Mouse (Mus musculus): Measurements from ENCODE around the gene Nbas. TPM values are rescaled to one million over a fixed set of nuclear protein-coding genes. Genes with fewer than 3 reads are reported as not detected.

Nbas gene
- polyA plus RNA-seq, 1 experiment from 2014 or later, result 18.2 TPM

- WGBS, result 91% methylated on average over 2 of the region's 2 CpGs
- no peak for ATAC-seq (ENCODE audit: low FRiP score, low read depth)
- no peak overlapping the region for H3K27ac ChIP-seq
- H3K4me1 ChIP-seq, result no peaks in the 10 kb centered on the region
- no peak overlapping the region for H3K9ac ChIP-seq
- H3K4me3 ChIP-seq, result no peak overlapping the region
- H3K4me2 ChIP-seq (replicated peaks), result no peak overlapping the region
- peaks cover 19% of the 10 kb centered on the region; the same call in 1 of the 2 replicates for H3K36me3 ChIP-seq
- no peaks in the 10 kb centered on the region for H3K27me3 ChIP-seq (replicated peaks)
- no peaks in the 10 kb centered on the region for H3K9me3 ChIP-seq
Measured at GRCm38 (mm10) chr12:13418651-13419050, 149.7 kb downstream of the Nbas start.

- Histone ChIP-seq H3K27me3 (replicated peaks) (no peaks in the 10 kb centered on the region), H3K4me3 (no peak overlapping the region), H3K27ac (no peak overlapping the region), H3K4me1 (no peaks in the 10 kb centered on the region), H3K4me2 (replicated peaks) (no peak overlapping the region), H3K36me3 (peaks cover 14% of the 10 kb centered on the region), H3K9me3 (no peaks in the 10 kb centered on the region), H3K9ac (no peak overlapping the region)
- 91% methylated on average over 1 of the region's 1 CpGs for WGBS
- no peak for ATAC-seq (ENCODE audit: low FRiP score, low read depth)
Measured at GRCm38 (mm10) chr12:13430219-13430618, 161.3 kb downstream of the Nbas start.

GRCm38 (mm10) chr12:13444653-13445431, 175.9 kb downstream of the Nbas start:
- H3K27me3 ChIP-seq (replicated peaks), result no peaks in the 10 kb centered on the region
- no peak overlapping the region for H3K4me3 ChIP-seq
- no peak overlapping the region for H3K4me2 ChIP-seq (replicated peaks)
- no peaks in the 10 kb centered on the region for H3K36me3 ChIP-seq
- H3K9ac ChIP-seq, result no peak overlapping the region
- 76% methylated on average over 4 of the region's 4 CpGs for WGBS
- ATAC-seq (ENCODE audit: low FRiP score, low read depth), result no peak
- no peak overlapping the region for H3K27ac ChIP-seq
- H3K9me3 ChIP-seq, result no peaks in the 10 kb centered on the region
- no peaks in the 10 kb centered on the region for H3K4me1 ChIP-seq

- Histone ChIP-seq H3K36me3 (no peaks in the 10 kb centered on the region), H3K27ac (no peak overlapping the region), H3K4me1 (no peaks in the 10 kb centered on the region), H3K9ac (no peak overlapping the region), H3K27me3 (replicated peaks) (no peaks in the 10 kb centered on the region), H3K9me3 (no peaks in the 10 kb centered on the region), H3K4me3 (no peak overlapping the region), H3K4me2 (replicated peaks) (no peak overlapping the region)
- no peak for ATAC-seq (ENCODE audit: low FRiP score, low read depth)
- 99% methylated on average over 2 of the region's 2 CpGs for WGBS
Measured at GRCm38 (mm10) chr12:13445486-13446065, 176.6 kb downstream of the Nbas start.

- Histone ChIP-seq H3K9ac (no peak overlapping the region), H3K4me2 (replicated peaks) (no peak overlapping the region), H3K27ac (no peak overlapping the region), H3K4me1 (no peaks in the 10 kb centered on the region), H3K9me3 (no peaks in the 10 kb centered on the region), H3K36me3 (no peaks in the 10 kb centered on the region), H3K27me3 (replicated peaks) (no peaks in the 10 kb centered on the region), H3K4me3 (no peak overlapping the region)
- 74% methylated on average over 2 of the region's 2 CpGs for WGBS
- ATAC-seq (ENCODE audit: low FRiP score, low read depth), result no peak
Measured at GRCm38 (mm10) chr12:13448916-13449315, 180.0 kb downstream of the Nbas start.

GRCm38 (mm10) chr12:13452050-13452449, 183.1 kb downstream of the Nbas start:
- no peaks in the 10 kb centered on the region for H3K27me3 ChIP-seq (replicated peaks)
- H3K9ac ChIP-seq, result no peak overlapping the region
- no peak for ATAC-seq (ENCODE audit: low FRiP score, low read depth)
- 87% methylated on average over 2 of the region's 2 CpGs for WGBS
- H3K9me3 ChIP-seq, result no peaks in the 10 kb centered on the region
- H3K27ac ChIP-seq, result no peak overlapping the region
- H3K4me3 ChIP-seq, result no peak overlapping the region
- H3K4me1 ChIP-seq, result no peaks in the 10 kb centered on the region
- H3K4me2 ChIP-seq (replicated peaks), result no peak overlapping the region
- H3K36me3 ChIP-seq, result no peaks in the 10 kb centered on the region; the same call in 1 of the 2 replicates

- no peak overlapping the region for H3K4me2 ChIP-seq (replicated peaks)
- H3K9me3 ChIP-seq, result no peaks in the 10 kb centered on the region
- no peak overlapping the region for H3K27ac ChIP-seq
- H3K9ac ChIP-seq, result no peak overlapping the region
- H3K4me1 ChIP-seq, result no peaks in the 10 kb centered on the region
- 86% methylated on average over 6 of the region's 6 CpGs for WGBS
- H3K36me3 ChIP-seq, result no peaks in the 10 kb centered on the region; the same call in 1 of the 2 replicates
- ATAC-seq (ENCODE audit: low FRiP score, low read depth), result no peak
- no peak overlapping the region for H3K4me3 ChIP-seq
- H3K27me3 ChIP-seq (replicated peaks), result no peaks in the 10 kb centered on the region
Measured at GRCm38 (mm10) chr12:13460223-13460853, 191.4 kb downstream of the Nbas start.

- ATAC-seq (ENCODE audit: low FRiP score, low read depth), result no peak
- no peaks in the 10 kb centered on the region for H3K36me3 ChIP-seq
- H3K4me3 ChIP-seq, result no peak overlapping the region
- H3K27me3 ChIP-seq (replicated peaks), result no peaks in the 10 kb centered on the region
- H3K9ac ChIP-seq, result no peak overlapping the region
- H3K9me3 ChIP-seq, result no peaks in the 10 kb centered on the region
- no peak overlapping the region for H3K4me2 ChIP-seq (replicated peaks)
- no peak overlapping the region for H3K27ac ChIP-seq
- no peaks in the 10 kb centered on the region for H3K4me1 ChIP-seq
- WGBS, result 75% methylated on average over 9 of the region's 9 CpGs
Measured at GRCm38 (mm10) chr12:13461558-13462153, 192.7 kb downstream of the Nbas start.

GRCm38 (mm10) chr12:13462397-13462796, 193.5 kb downstream of the Nbas start:
- Histone ChIP-seq H3K4me1 (no peaks in the 10 kb centered on the region), H3K9me3 (no peaks in the 10 kb centered on the region), H3K27ac (no peak overlapping the region), H3K9ac (no peak overlapping the region), H3K27me3 (replicated peaks) (no peaks in the 10 kb centered on the region), H3K4me3 (no peak overlapping the region), H3K36me3 (no peaks in the 10 kb centered on the region), H3K4me2 (replicated peaks) (no peak overlapping the region)
- no peak for ATAC-seq (ENCODE audit: low FRiP score, low read depth)
- WGBS, result 86% methylated on average over 6 of the region's 6 CpGs

GRCm38 (mm10) chr12:13465554-13465953, 196.6 kb downstream of the Nbas start:
- no peak for ATAC-seq (ENCODE audit: low FRiP score, low read depth)
- no peak overlapping the region for H3K27ac ChIP-seq
- 91% methylated on average over 2 of the region's 2 CpGs for WGBS
- H3K4me1 ChIP-seq, result no peaks in the 10 kb centered on the region
- no peak overlapping the region for H3K9ac ChIP-seq
- no peak overlapping the region for H3K4me2 ChIP-seq (replicated peaks)
- peaks cover 5% of the 10 kb centered on the region; the same call in 1 of the 2 replicates for H3K36me3 ChIP-seq
- no peak overlapping the region for H3K4me3 ChIP-seq
- no peaks in the 10 kb centered on the region for H3K9me3 ChIP-seq
- H3K27me3 ChIP-seq (replicated peaks), result no peaks in the 10 kb centered on the region

- no peak for ATAC-seq (ENCODE audit: low FRiP score, low read depth)
- 89% methylated on average over 2 of the region's 2 CpGs for WGBS
- no peaks in the 10 kb centered on the region for H3K4me1 ChIP-seq
Measured at GRCm38 (mm10) chr12:13474881-13475280, 205.9 kb downstream of the Nbas start.

GRCm38 (mm10) chr12:13479163-13479562, 210.2 kb downstream of the Nbas start:
- Histone ChIP-seq H3K27ac (no peak overlapping the region), H3K27me3 (replicated peaks) (no peaks in the 10 kb centered on the region), H3K4me2 (replicated peaks) (no peak overlapping the region), H3K9me3 (no peaks in the 10 kb centered on the region), H3K9ac (no peak overlapping the region), H3K36me3 (peaks cover 4% of the 10 kb centered on the region; the same call in 1 of the 2 replicates), H3K4me3 (no peak overlapping the region), H3K4me1 (no peaks in the 10 kb centered on the region)
- ATAC-seq (ENCODE audit: low FRiP score, low read depth), result no peak
- 94% methylated on average over 7 of the region's 7 CpGs for WGBS

More at GRCm38 (mm10) chr12:13474881-13475280, 205.9 kb downstream of the Nbas start:
- Histone ChIP-seq H3K9me3 (no peaks in the 10 kb centered on the region), H3K4me3 (no peak overlapping the region), H3K36me3 (peaks cover 8% of the 10 kb centered on the region; the same call in 1 of the 2 replicates), H3K9ac (no peak overlapping the region), H3K27ac (no peak overlapping the region), H3K4me2 (replicated peaks) (no peak overlapping the region), H3K27me3 (replicated peaks) (no peaks in the 10 kb centered on the region)

Data from neural tube, embryonic 12.5 days (tissue).